Mouse (Mus musculus): Measurements from ENCODE around the gene Slmap. TPM values are rescaled to one million over a fixed set of nuclear protein-coding genes. Genes with fewer than 3 reads are reported as not detected.
A peak's percentile ranks its signal among the peaks of the same experiment; 100 is the strongest.

Slmap gene
- total RNA-seq, 2 experiments from 2014 or later, result 113 to 116 TPM

GRCm38 (mm10) chr14:26459516-26459915, 75.2 kb downstream of the Slmap start:
- intact Hi-C loops (cut with DNase I), result loop anchor here (5.0 kb wide), 1 partner anchor 82 kb away; no protein-coding TSS in a partner anchor
- Histone ChIP-seq H3K27ac (no peak overlapping the region), H3K4me3 (no peak overlapping the region)
- DNase-seq (ENCODE audit: extremely low spot score in 1 of 2, low spot score in 2 of 2), result peak in 1 of 2 experiments; percentile 37
- peak; percentile 74 for TF ChIP-seq CTCF (IDR thresholded peaks at IDR 0.05)

GRCm38 (mm10) chr14:26454851-26455250, 79.9 kb downstream of the Slmap start:
- intact Hi-C loops (cut with DNase I), result loop anchor here (1.0 to 5.0 kb wide), 2 partner anchors 29 to 78 kb away; no protein-coding TSS in a partner anchor
- Histone ChIP-seq H3K4me3 (no peak overlapping the region), H3K27ac (no peak overlapping the region)
- no peak for TF ChIP-seq CTCF (IDR thresholded peaks at IDR 0.05)
- DNase-seq (ENCODE audit: extremely low spot score in 1 of 2, low spot score in 2 of 2), result no peak

GRCm38 (mm10) chr14:26450036-26450800, 84.5 kb downstream of the Slmap start:
- intact Hi-C loops (cut with DNase I), result no loop called here
- DNase-seq (ENCODE audit: extremely low spot score in 1 of 2, low spot score in 2 of 2), result no peak
- no peak for TF ChIP-seq CTCF (IDR thresholded peaks at IDR 0.05)
- H3K4me3 ChIP-seq, result no peak overlapping the region
- peak overlapping the region; percentile 24; the same call in 1 of the 2 replicates for H3K27ac ChIP-seq

GRCm38 (mm10) chr14:26448581-26448980, 86.2 kb downstream of the Slmap start:
- DNase-seq (ENCODE audit: extremely low spot score in 1 of 2, low spot score in 2 of 2), result no peak
- intact Hi-C loops (cut with DNase I), result no loop called here
- no peak for TF ChIP-seq CTCF (IDR thresholded peaks at IDR 0.05)
- Histone ChIP-seq H3K27ac (no peak overlapping the region), H3K4me3 (no peak overlapping the region)

- no peak for TF ChIP-seq CTCF (IDR thresholded peaks at IDR 0.05)
- no peak overlapping the region for H3K4me3 ChIP-seq
- intact Hi-C loops (cut with DNase I), result no loop called here
- no peak overlapping the region for H3K27ac ChIP-seq
- DNase-seq (ENCODE audit: extremely low spot score in 1 of 2, low spot score in 2 of 2), result no peak
These were observed 87.5 kb downstream of the Slmap start for GRCm38 (mm10) chr14:26447223-26447622.

GRCm38 (mm10) chr14:26446538-26446937, 88.2 kb downstream of the Slmap start:
- intact Hi-C loops (cut with DNase I), result no loop called here
- no peak for TF ChIP-seq CTCF (IDR thresholded peaks at IDR 0.05)
- DNase-seq (ENCODE audit: extremely low spot score in 1 of 2, low spot score in 2 of 2), result no peak

GRCm38 (mm10) chr14:26442534-26442933, 92.2 kb downstream of the Slmap start:
- intact Hi-C loops (cut with DNase I), result no loop called here
- H3K27ac ChIP-seq, result no peak overlapping the region
- no peak overlapping the region for H3K4me3 ChIP-seq
- DNase-seq (ENCODE audit: extremely low spot score in 1 of 2, low spot score in 2 of 2), result no peak
- no peak for TF ChIP-seq CTCF (IDR thresholded peaks at IDR 0.05)

More at GRCm38 (mm10) chr14:26446538-26446937, 88.2 kb downstream of the Slmap start:
- H3K4me3 ChIP-seq, result no peak overlapping the region
- no peak overlapping the region for H3K27ac ChIP-seq

GRCm38 (mm10) chr14:26441041-26441812, 93.5 kb downstream of the Slmap start:
- no peak for DNase-seq (ENCODE audit: extremely low spot score in 1 of 2, low spot score in 2 of 2)
- no peak for TF ChIP-seq CTCF (IDR thresholded peaks at IDR 0.05)
- intact Hi-C loops (cut with DNase I), result no loop called here
- no peak overlapping the region for H3K27ac ChIP-seq
- H3K4me3 ChIP-seq, result no peak overlapping the region

GRCm38 (mm10) chr14:26439996-26440395, 94.7 kb downstream of the Slmap start:
- Histone ChIP-seq H3K4me3 (no peak overlapping the region), H3K27ac (no peak overlapping the region)
- DNase-seq (ENCODE audit: extremely low spot score in 1 of 2, low spot score in 2 of 2), result no peak
- intact Hi-C loops (cut with DNase I), result no loop called here
- no peak for TF ChIP-seq CTCF (IDR thresholded peaks at IDR 0.05)

GRCm38 (mm10) chr14:26437771-26438170, 97.0 kb downstream of the Slmap start:
- Histone ChIP-seq H3K4me3 (no peak overlapping the region), H3K27ac (no peak overlapping the region)
- no peak for DNase-seq (ENCODE audit: extremely low spot score in 1 of 2, low spot score in 2 of 2)
- intact Hi-C loops (cut with DNase I), result no loop called here
- no peak for TF ChIP-seq CTCF (IDR thresholded peaks at IDR 0.05)

- no peak for DNase-seq (ENCODE audit: extremely low spot score in 1 of 2, low spot score in 2 of 2)
- peak; percentile 51 for TF ChIP-seq CTCF (IDR thresholded peaks at IDR 0.05)
- intact Hi-C loops (cut with DNase I), result no loop called here
- H3K27ac ChIP-seq, result no peak overlapping the region
- no peak overlapping the region for H3K4me3 ChIP-seq
These were observed 98.4 kb downstream of the Slmap start for GRCm38 (mm10) chr14:26436304-26436703.

GRCm38 (mm10) chr14:26432320-26432719, 102.4 kb downstream of the Slmap start:
- no peak overlapping the region for H3K4me3 ChIP-seq
- TF ChIP-seq CTCF (IDR thresholded peaks at IDR 0.05), result no peak
- no peak overlapping the region for H3K27ac ChIP-seq
- no peak for DNase-seq (ENCODE audit: extremely low spot score in 1 of 2, low spot score in 2 of 2)
- intact Hi-C loops (cut with DNase I), result no loop called here

Measured in left cerebral cortex, adult 2 months (tissue).